Mouse (Mus musculus): ENCODE data around the gene Nrxn1.

GRCm38 (mm10) chr17:90396357-90396756 is 696.5 kb downstream of the Nrxn1 start:
- TF ChIP-seq POLR2A (IDR thresholded peaks at IDR 0.05; ENCODE audit: control insufficient read depth in 1 of 2, insufficient read depth in 1 of 2, low read depth in 1 of 2, low read length in 2 of 2, poor library complexity in 1 of 2) = no peak
- no peak for TF ChIP-seq E2F4 (IDR thresholded peaks at IDR 0.05; ENCODE audit: borderline replicate concordance, low read depth, low read length)

Measured in MEL (cell line).